Mouse (Mus musculus) midbrain, embryonic 11.5 days (tissue): Measurements from ENCODE around the gene Cd2. TPM values are rescaled to one million over a fixed set of nuclear protein-coding genes. Genes with fewer than 3 reads are reported as not detected.
A peak's percentile ranks its signal among the peaks of the same experiment; 100 is the strongest.

ENCODE experiments used
- ATAC-seq: fragments of 200-750 bp; cut with Nextera tagmentation; 2 replicates; pipeline ENCODE4 v1.8.0; 2017; ENCODE audit warnings: moderate TSS enrichment, moderate library complexity; ENCODE audit not compliant: low FRiP score
- DNase-seq: peaks from one replicate; pipeline ENCODE4 v3.0.0; 2015; ENCODE audit warnings: low spot score; ENCODE audit errors: missing footprints
- H3K27ac ChIP-seq: fragments of 300-500 bp; sonication (generic); 2 replicates; pipeline ENCODE4 v1.5.1; 2014; ENCODE audit warnings: low read depth, low read length
- H3K27me3 ChIP-seq: fragments of 300-500 bp; sonication (generic); 2 replicates; pipeline ENCODE4 v1.6.1; 2014; ENCODE audit warnings: mild to moderate bottlenecking, low read length, moderate library complexity, mixed read lengths; ENCODE audit not compliant: control insufficient read depth, insufficient read depth
- H3K36me3 ChIP-seq: fragments of 300-500 bp; sonication (generic); 2 replicates; pipeline ENCODE4 v1.6.1; 2014; ENCODE audit warnings: mild to moderate bottlenecking, low read length, moderate library complexity, mixed read lengths; ENCODE audit not compliant: control insufficient read depth, insufficient read depth
- H3K4me1 ChIP-seq: fragments of 300-500 bp; sonication (generic); 2 replicates; pipeline ENCODE4 v1.6.1; 2014; ENCODE audit warnings: low read length; ENCODE audit not compliant: control insufficient read depth, insufficient read depth
- H3K4me2 ChIP-seq: fragments of 300-500 bp; sonication (generic); 2 replicates; pipeline ENCODE4 v1.6.1; 2014; ENCODE audit warnings: mild to moderate bottlenecking, moderate library complexity
- H3K4me3 ChIP-seq: fragments of 300-500 bp; sonication (generic); 2 replicates; pipeline ENCODE4 v1.5.1; 2014; ENCODE audit warnings: low read depth, low read length
- H3K9ac ChIP-seq: fragments of 300-500 bp; sonication (generic); 2 replicates; pipeline ENCODE4 v1.6.1; 2014; ENCODE audit warnings: low read length
- H3K9me3 ChIP-seq: fragments of 300-500 bp; sonication (generic); 2 replicates; pipeline ENCODE4 v1.6.1; 2016; ENCODE audit warnings: low read length; ENCODE audit not compliant: control insufficient read depth
- WGBS: fragments of 180-500 bp; shearing (Covaris S2); extraction: QIAGEN DNeasy Blood & Tissue Kit; methylation state at CpG from one replicate; pipeline ENCODE4 v1.1.7; 2014; 5-methylcytosine and 5-hydroxymethylcytosine counted together
- polyA plus RNA-seq: library from polyadenylated mRNA; unstranded; fragments of >200 nt; fragmentation: Nextera tagmentation; extraction: Ambion mirVana; gene quantifications from 2 replicates; pipeline ENCODE4 v1.2.1, GENCODE M21; 2014

Gene Cd2
- 0.28 TPM in 1 of 2 replicates, not detected in the other for polyA plus RNA-seq

DNA sequence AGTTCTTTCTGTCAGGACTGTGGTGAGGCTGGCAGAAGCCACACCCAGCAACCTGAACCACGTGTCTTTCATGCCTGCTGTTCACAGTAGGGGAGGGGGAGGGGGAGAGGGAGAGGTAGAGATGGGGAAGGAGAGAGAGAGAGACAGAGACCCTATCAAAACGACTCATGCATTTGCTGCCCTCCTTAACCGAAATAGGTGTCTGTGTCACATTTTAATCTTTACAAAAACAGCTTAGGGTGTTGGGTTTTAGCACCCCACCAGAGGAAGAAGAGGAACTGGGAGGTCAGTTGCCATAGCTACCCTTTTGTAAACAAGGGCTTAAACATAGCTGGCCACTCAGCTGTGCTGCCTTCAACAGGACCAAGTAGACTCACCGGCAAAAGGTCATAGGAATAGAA lies at the start of gene Cd2:
TSS of gene Cd2 (minus strand) at position 29 of the 401 bp plus-strand sequence.
- no peak within 1 kb of the TSS for H3K27ac ChIP-seq
- H3K9me3 ChIP-seq: no peaks in the 10 kb centered on the region
- H3K27me3 ChIP-seq: no peaks in the 10 kb centered on the region
- H3K4me3 ChIP-seq: no peak within 1 kb of the TSS
- no peaks in the 10 kb centered on the region for H3K36me3 ChIP-seq
- H3K4me1 ChIP-seq: no peaks in the 10 kb centered on the region
- H3K9ac ChIP-seq: no peak within 1 kb of the TSS
- DNase-seq: no peak
- no peak within 1 kb of the TSS for H3K4me2 ChIP-seq
- WGBS: 27% methylated on average over 4 of the region's 4 CpGs
- no peak for ATAC-seq

DNA sequence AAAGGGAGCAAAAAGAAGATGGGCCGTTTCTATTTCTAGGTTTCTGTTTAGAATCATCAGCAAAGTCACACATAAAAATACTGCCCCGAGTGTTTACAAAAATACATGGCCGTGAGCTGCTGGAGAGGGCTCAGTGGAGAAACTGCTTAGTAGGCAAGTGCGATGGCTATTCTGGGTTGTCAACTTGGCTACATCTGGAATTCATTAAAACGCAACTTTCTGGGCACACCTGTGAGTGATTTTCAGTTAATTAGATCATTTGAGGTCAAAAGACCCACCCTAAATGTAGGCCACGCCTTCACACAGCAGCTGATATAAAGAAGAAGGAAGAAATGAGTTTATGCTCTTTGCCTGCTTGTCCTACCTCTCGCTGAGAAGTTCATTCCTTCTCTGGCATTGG lies 40.9 kb upstream of the Cd2 start:
- no peak for ATAC-seq
- no peak overlapping the region for H3K4me2 ChIP-seq
- no peaks in the 10 kb centered on the region for H3K27me3 ChIP-seq
- 81% methylated on average over 7 of the region's 7 CpGs for WGBS
- H3K4me3 ChIP-seq: no peak overlapping the region
- H3K9ac ChIP-seq: no peak overlapping the region
- no peak overlapping the region for H3K27ac ChIP-seq
- H3K9me3 ChIP-seq: no peaks in the 10 kb centered on the region
- DNase-seq: no peak
- H3K36me3 ChIP-seq: no peaks in the 10 kb centered on the region
- no peaks in the 10 kb centered on the region; the same call in 1 of the 2 replicates for H3K4me1 ChIP-seq

DNA sequence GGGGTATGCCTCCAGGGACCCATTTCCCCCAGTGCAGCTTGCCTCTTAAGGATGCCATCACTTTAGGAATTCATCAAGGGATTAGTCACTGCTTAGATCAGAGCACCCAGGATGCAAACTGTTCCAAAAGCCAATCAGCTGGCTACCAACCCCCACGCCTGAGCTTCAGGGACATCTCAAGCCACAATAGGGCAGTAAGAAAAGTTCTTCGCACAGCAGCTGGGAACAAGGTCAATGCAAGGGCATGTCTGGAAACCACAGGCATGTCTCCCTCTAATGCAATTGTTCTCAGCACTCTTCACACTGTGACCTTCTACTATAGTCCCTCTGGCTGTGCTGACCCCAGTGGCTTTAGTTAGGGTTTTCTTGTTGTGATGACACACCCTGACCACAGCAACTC lies 39.5 kb upstream of the Cd2 start:
- DNase-seq: no peak
- no peak for ATAC-seq
- H3K27me3 ChIP-seq: no peaks in the 10 kb centered on the region
- no peak overlapping the region for H3K4me3 ChIP-seq
- no peaks in the 10 kb centered on the region for H3K36me3 ChIP-seq
- WGBS: 58% methylated on average over 2 of the region's 2 CpGs
- H3K4me1 ChIP-seq: no peaks in the 10 kb centered on the region; the same call in 1 of the 2 replicates
- no peak overlapping the region for H3K27ac ChIP-seq
- no peaks in the 10 kb centered on the region for H3K9me3 ChIP-seq
- no peak overlapping the region for H3K9ac ChIP-seq
- no peak overlapping the region for H3K4me2 ChIP-seq

DNA sequence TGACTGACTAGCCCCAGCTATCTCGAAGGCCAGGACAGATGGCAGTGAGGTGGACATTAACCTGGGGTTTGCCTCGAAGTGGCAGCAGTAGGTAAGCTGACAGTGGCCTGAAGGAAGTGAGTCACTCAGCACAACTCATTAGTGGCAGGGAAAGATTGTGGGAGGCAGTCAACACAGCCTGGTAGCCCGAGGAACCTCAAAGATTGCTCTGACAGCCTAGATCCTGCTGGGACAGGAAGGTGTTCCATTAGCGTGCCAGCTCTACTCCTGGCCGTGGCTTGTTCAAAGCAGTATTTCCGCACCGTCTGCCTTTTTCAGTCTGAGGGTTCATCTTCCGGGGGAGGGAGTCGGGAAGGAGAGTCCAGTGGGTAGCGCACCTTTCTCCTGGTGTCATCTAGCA lies 34.7 kb upstream of the Cd2 start:
- DNase-seq (no peak), ATAC-seq (no peak)
- Histone ChIP-seq H3K27ac (no peak overlapping the region), H3K4me1 (no peaks in the 10 kb centered on the region; the same call in 1 of the 2 replicates), H3K27me3 (no peaks in the 10 kb centered on the region), H3K4me3 (no peak overlapping the region), H3K4me2 (no peak overlapping the region), H3K9me3 (no peaks in the 10 kb centered on the region), H3K9ac (no peak overlapping the region), H3K36me3 (no peaks in the 10 kb centered on the region)
- 87% methylated on average over 10 of the region's 10 CpGs for WGBS

DNA sequence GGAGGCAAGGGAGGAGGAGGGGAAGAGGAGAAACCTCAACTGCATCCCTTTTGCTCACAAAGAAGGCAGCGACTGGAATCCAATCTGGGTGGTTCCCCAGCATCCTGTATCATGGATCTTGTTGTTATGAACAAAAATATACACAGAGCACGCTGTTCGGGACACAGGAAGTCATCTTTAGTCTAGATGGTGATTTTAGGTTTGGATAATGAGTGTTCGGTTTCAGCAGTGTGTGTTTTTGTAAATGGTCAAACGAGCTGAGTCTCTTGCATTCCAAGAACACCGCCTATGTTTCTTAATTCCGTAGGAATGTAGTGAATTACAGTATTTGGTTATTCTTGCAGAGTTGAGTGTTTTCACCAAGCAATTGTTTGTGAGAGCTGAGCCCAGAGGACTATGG lies 33.1 kb upstream of the Cd2 start:
- 83% methylated on average over 7 of the region's 7 CpGs for WGBS
- no peak for ATAC-seq
- Histone ChIP-seq H3K4me1 (no peaks in the 10 kb centered on the region), H3K9ac (no peak overlapping the region), H3K27me3 (no peaks in the 10 kb centered on the region), H3K9me3 (no peaks in the 10 kb centered on the region), H3K4me2 (no peak overlapping the region), H3K27ac (no peak overlapping the region), H3K4me3 (no peak overlapping the region), H3K36me3 (no peaks in the 10 kb centered on the region)
- DNase-seq: no peak

DNA sequence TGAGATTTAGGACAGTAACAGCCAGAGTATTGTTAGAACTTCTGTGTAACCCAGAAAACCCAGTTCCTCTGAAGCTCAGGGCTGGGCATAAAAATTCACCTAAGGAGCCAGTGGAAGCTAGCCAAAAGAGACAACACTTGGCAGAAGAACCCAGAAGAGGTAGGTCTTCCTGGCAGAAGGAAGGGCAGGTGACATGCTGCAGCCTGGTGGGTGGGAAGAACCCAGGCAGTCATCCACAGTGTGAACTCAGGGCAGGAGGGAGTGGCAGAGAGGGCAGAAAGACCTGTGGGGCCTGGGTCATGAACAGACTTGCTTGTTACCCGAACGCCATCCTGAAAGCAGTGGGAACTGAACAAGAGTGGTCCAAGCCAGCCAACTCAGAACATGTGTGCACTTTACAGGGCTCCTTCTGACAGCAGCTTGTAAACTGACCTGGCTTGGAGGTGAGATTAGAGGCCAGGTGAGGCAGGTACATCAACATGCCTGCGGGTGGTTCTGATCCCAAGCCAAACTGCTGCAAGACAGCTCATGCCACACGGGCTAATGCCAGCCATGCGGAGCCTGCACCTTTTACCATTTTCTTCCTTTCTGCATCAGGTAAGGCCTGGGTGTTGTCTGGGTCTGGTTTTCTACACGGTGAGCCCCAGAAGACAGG lies 30.9 kb upstream of the Cd2 start:
- ATAC-seq (no peak), DNase-seq (no peak)
- H3K27me3 ChIP-seq: no peaks in the 10 kb centered on the region

DNA sequence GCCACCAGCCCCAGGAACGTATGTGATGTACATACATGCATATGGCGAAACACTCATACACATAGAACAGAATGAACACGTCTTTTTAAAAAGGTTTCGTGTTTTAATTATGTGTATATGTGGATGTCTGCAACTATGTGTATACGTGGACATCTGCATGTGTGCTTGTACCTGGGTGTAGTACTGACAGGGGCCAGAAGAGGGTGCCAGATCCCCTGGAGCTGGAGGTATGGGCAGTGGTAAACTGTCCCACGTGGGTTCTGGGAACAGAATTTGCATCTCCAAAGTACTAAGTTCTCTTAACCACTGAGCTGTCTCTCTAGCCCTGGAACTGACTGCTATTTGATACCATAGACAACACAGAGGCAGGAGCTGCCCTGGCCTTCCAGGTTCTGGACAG lies 30.4 kb upstream of the Cd2 start:
- H3K4me1 ChIP-seq: no peaks in the 10 kb centered on the region
- no peak overlapping the region for H3K4me2 ChIP-seq
- H3K9ac ChIP-seq: no peak overlapping the region
- DNase-seq (peak; percentile 85), ATAC-seq (no peak)
- H3K9me3 ChIP-seq: no peaks in the 10 kb centered on the region
- no peaks in the 10 kb centered on the region for H3K36me3 ChIP-seq
- no peaks in the 10 kb centered on the region for H3K27me3 ChIP-seq
- WGBS: 69% methylated on average over 6 of the region's 6 CpGs
- no peak overlapping the region for H3K4me3 ChIP-seq
- H3K27ac ChIP-seq: no peak overlapping the region

More for the DNA sequence above, 30.9 kb upstream of the Cd2 start:
- WGBS: 87% methylated on average over 6 of the region's 6 CpGs
- H3K36me3 ChIP-seq: no peaks in the 10 kb centered on the region
- no peaks in the 10 kb centered on the region for H3K4me1 ChIP-seq
- H3K9ac ChIP-seq: no peak overlapping the region
- no peak overlapping the region for H3K4me3 ChIP-seq
- H3K9me3 ChIP-seq: no peaks in the 10 kb centered on the region
- H3K4me2 ChIP-seq: no peak overlapping the region
- no peak overlapping the region for H3K27ac ChIP-seq

DNA sequence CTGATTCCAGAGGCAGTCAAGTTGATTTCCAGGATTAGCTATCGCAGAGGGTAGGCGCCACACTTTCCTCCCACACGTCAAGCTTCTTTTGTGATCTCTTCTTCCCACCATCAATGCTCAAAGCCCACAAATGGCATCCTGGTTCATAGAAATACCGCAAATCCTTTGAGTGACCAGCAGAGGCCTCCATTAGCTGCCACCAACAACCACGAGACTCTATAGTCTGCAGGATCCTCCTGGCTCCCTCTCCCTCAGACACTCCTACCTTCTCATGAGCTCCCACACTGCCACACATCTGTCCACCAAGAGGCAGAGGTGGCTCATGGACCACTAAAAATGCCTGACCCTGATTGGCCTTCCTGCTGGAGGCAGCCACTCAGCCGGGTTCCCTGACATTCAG lies 27.2 kb upstream of the Cd2 start:
- Histone ChIP-seq H3K36me3 (no peaks in the 10 kb centered on the region), H3K4me1 (no peaks in the 10 kb centered on the region), H3K9ac (no peak overlapping the region), H3K27me3 (no peaks in the 10 kb centered on the region), H3K4me3 (no peak overlapping the region), H3K4me2 (no peak overlapping the region), H3K27ac (no peak overlapping the region), H3K9me3 (no peaks in the 10 kb centered on the region)
- WGBS: 73% methylated on average over 6 of the region's 6 CpGs
- ATAC-seq: no peak
- no peak for DNase-seq

DNA sequence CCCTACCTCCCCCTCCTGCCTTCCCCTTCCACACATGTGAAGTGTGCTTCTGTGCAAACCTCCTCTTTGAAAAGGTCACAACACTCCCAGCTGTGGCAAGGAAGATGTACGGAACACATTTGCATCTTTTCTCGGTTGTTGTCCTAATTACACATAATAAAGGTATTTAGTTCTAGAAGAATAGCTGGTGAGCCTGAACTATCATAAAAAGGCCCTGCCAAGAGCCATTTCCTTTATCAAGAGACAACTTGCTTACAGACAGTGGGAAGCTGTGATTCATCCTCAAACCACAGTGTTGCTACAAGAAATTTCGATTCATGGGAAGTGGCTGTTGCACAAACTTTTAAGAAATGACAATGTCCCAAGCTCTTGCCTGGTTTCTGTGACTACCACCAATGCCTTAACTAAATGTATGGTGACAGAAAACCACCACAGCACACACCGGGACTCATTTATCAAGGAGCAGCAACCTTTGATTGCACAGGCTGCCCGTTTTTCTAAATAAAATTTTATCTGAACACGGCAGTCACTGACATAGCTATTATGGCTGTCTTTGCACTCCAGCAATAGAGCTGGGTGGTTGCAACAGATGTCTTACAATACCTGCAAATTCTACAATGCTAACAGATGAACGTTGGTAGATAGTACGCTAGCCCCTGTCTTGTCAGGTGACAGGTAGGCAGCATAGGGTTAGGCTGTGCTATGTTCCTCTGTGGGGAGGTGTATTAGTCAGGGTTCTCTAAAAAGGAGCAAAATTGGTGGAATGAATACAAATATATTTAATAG lies 25.7 kb upstream of the Cd2 start:
- DNase-seq: no peak
- no peak for ATAC-seq
- Histone ChIP-seq H3K4me2 (no peak overlapping the region), H3K27me3 (no peaks in the 10 kb centered on the region), H3K4me1 (no peaks in the 10 kb centered on the region), H3K9me3 (no peaks in the 10 kb centered on the region), H3K36me3 (no peaks in the 10 kb centered on the region), H3K9ac (no peak overlapping the region), H3K4me3 (no peak overlapping the region), H3K27ac (no peak overlapping the region)
- 92% methylated on average over 8 of the region's 8 CpGs for WGBS
